Mouse (Mus musculus) bone marrow macrophage, adult 2 months (primary cell): Measurements from ENCODE around the gene Gtpbp6.

ENCODE experiments used
- CTCF ChIP-seq: IDR thresholded peaks from 2 replicates; pipeline ENCODE4 v1.5.1; 2012; ENCODE audit warnings: low read depth, mild to moderate bottlenecking, low read length, moderate library complexity
- POLR2A ChIP-seq: IDR thresholded peaks from 2 replicates; pipeline ENCODE4 v1.6.1; 2012; ENCODE audit warnings: mild to moderate bottlenecking, low read depth, low read length, borderline replicate concordance

DNA sequence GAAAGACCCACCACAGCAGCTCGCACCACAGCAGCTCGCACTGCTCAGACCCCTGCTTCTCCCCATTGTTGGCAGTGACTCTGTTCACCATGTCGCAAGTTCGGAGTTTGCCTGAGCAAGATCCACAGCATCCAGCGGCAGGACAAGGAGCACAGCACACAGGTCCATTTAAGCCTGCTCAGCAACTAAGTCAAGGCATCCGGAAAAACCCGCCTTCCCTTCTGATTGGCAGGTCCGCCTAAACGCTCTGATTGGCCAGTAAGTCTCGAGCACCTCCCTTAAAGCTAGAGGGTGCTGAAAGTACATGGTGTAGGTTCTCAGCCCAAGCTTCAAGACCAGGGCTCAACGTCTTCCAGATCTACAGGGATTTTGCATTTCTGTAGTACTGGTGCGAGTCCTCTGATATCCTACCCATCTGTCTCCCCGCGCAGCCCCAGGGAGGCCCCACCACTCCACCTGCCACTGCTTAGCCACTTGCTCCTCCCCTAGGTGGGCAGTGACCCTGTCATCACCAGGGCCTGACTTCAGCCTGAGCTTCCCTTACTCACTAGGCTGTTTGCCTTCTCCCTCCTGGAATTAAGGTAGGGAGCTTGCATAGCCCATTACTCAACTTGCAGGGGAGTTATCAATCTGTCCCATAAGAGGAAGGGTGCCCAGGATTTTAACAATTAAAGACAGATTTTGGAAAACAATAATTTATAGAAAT is 21.7 kb downstream of the Gtpbp6 start:
- no peak for TF ChIP-seq CTCF
- no peak for TF ChIP-seq POLR2A
